Mouse (Mus musculus) central nervous system, embryonic 11.5 days (tissue): ENCODE measurements around the gene Tor4a. TPM values are rescaled to one million over a fixed set of nuclear protein-coding genes. Genes with fewer than 3 reads are reported as not detected.

Source experiments
- polyA plus RNA-seq: library from polyadenylated mRNA; depleted of rRNA; stranded (reverse); fragments of >200 nt; gene quantifications from 2 replicates; pipeline ENCODE4 v1.2.3, GENCODE M21; 2012; rRNA removed

Gene Tor4a
- 1.9 and 2.3 TPM in 2 replicates for polyA plus RNA-seq

DNA sequence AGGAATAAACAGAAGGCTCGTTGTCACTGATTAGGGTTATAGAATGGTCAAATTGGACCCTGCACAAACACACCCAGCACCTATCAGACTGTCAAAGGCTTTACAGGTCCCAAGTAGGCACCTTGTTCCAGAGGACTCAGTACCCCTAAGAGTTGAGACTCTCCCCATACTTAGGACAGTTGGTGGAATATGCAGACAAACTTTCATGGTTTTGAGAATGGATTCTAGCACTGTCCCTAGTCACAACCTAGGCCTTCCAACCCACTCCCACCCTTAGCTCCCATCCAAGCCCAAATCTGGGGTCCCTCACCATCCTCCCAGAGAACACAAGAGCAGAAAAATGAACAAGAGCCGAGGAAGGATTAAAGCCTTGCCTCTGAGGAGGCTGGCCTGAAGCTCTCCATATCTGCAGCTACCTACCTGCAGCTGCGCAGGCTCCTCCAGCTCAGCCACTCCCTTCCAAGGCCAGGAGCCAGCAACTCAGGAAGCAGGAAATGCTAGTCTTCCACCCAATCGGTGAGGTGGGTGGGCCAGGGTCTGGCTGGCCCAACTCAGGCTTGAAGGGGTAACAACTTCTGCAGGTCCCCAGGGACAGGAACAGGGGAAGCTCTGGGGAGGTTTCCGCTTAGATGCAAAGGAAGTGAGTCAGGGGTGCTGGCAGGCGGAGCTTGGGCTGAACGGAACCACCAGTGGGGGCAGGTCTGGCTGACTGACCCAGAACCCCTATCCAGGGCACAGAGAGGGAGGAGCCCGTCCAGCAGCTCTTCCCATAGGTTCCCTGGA, at the start of gene Tor4a:
TSS of gene Tor4a (minus strand) at position 715 of the 783 bp plus-strand sequence.

DNA sequence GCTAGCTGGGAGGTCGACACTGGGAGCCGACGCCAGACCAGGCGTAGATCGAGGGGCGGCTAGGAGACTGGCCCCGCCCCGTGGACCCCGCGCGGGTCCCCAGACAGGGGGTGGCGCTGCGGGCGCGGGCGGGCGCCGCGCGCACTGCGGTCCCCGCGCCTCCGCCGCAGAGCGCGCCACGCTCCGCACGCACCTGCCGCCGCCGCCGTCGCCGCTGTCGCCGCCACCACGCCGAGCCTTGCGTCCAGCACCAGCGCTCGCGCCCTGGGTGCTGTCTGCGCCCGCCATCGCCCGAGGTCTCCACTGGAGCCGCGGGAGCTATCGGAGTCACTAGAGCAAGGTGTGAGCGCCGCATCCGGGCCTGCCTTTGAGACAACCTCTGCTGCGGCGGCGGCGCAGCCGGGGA, 45.4 kb upstream of the Tor4a start, which contains the start of the genes Rnf208 and Cysrt1:
TSS of gene Rnf208 (plus strand) at position 155 of the 406 bp plus-strand sequence.
TSS of gene Cysrt1 (minus strand) at position 352 of the 406 bp plus-strand sequence.

DNA sequence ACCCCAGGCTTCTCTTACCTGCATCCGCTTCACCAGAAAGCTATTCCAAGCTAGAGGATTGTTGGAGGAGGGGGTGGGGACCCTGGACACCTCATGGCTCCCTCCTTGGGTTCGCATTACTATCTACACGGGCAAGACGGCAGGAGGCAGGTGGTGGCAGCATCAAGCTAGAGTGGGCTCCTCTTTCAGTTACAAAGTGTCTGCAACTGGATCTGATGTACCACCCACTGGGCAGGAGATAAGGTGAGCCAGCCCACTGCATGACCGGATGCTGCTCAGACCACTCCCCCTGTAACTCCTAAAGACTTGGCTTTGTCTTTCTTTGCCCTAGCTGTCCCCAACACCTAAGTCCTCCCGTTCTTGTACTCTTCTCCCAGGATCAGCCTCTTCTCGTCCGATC, 39.9 kb upstream of the Tor4a start, which contains the start of gene Rnf224:
TSS of gene Rnf224 (minus strand) at position 174 of the 400 bp plus-strand sequence.

DNA sequence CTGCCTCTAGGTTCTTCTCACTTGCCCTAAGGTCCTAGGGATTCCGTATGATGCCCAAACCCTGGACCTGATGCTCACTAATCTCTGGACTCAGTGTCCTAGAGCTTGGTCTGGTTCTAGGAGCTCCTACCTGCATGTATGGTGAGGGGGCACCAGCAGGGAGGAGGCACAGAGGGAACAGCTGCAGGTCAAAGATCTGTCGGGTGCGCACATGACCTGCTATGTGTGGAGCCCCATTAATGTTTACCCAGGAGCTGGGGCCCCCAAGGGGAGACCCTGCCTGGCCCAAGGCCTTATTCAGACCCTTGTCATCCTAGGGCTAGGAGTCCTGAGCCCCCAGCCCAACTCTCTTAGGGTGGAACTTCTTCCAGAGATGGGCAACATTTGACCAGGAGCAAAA, 37.4 kb upstream of the Tor4a start, which contains the start of gene Slc34a3:
TSS of gene Slc34a3 (minus strand) at position 315 of the 400 bp plus-strand sequence.

DNA sequence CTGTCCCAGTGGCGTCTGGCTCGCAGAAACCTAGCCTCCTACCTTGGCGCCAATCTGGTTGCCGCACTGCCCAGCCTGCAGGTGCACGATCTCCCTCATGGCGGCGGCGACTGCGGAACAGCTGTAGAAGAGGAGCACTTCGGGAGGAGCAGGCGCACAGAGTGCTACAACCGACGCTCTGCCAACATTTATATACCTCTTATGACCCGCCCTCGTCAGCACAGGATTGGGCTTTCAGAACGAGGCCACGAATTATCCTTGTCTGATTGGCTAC, 27.7 kb upstream of the Tor4a start, which contains the start of gene Tubb4b:
TSS of gene Tubb4b (minus strand) at position 211 of the 274 bp plus-strand sequence.

DNA sequence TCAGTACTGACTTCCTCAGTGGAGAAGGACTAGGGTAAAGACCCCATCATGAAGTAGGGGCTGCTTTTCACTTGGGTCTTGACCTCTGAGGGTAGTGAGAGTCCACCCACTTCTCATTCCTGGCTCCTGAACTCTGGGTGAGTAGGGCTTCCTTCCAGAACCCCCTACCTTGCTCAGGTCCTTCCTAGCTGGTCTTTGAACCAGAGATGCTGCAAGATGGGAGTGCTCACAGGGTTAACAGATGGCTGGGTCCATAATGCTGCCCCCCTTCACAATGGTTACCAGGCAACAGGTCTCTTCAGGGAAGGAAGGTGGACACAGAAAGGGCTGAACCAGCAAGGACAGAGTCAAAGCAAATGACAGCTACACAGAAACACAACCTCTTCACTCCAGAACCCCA, 21.8 kb upstream of the Tor4a start, which contains the start of gene Fam166a:
TSS of gene Fam166a (plus strand) at position 301 of the 400 bp plus-strand sequence.

DNA sequence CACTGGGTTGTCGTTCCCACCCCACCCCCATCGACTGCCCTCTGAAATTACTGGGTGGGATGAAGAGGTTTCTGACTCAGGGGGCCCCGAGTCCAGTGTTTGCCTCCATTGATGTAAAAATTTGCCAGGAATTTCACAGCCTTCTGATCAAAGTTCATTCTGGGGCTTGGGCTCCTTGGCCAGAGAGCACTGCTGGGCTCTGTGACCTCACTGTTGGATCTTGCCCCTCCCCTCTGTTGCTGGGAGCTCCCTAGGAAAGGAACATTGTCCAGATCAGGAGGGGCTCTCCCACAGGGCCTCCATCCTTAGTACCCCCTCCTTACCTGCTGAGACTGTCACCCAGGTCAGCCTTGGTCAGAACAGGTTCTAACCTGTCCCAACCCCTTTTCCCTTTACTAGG, 17.8 kb upstream of the Tor4a start, which contains the start of gene Stpg3:
TSS of gene Stpg3 (minus strand) at position 194 of the 400 bp plus-strand sequence.

DNA sequence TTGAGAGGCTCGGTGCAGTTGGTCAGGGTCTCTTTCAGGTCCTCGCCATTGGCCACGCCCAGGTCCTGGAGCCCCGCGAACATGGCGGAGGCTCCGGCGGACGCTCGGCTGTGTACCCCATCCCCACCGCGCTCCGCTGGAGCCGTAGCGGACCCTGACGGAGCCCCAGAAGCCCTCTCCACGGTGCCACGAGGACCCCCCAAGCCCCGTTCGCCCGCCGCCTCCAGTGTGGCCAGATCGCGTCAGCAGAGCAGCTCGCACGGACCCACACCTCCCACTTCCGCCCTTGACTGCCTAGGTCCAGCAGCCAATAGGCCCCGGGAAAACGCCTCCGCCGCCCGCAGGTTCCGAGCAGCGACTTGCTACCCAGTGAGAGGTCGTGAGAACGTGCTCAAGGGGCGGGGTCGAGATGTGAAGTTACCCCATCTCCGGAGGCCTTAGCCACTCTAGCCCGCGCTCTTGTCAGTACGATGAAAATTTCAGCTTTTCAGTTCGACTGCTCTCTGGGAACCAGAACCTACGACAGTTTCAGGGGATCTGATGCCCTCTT, 14.5 kb upstream of the Tor4a start, which contains the start of gene Nelfb:
TSS of gene Nelfb (minus strand) at position 369 of the 550 bp plus-strand sequence.

DNA sequence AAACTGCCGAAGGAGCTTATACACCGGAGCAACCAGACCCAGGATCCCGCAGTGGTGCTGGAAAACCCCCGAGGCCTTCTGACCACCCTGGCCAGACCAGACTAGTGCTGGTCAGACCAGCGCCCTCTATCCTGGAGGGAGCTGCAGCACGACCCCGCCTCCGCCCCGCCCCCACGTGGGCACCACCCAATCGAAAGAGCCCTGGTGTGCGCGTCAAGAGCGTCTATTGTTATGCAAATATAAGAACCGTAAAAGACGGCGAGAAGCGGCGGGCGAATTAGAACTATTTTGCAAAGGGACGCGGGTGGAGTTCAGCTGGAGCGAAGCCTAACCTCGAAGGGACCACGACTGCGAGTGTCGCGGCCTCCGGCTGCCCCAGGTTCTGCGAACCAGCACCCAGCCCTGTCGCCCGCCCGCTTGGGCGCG, 16.2 kb downstream of the Tor4a start, which contains the start of gene Nrarp:
TSS of gene Nrarp (plus strand) at position 281 of the 426 bp plus-strand sequence.

Other genes with a start within 250 kb of the Tor4a start
- 40.0 and 44.2 TPM in 2 replicates for gene Zmynd19, start 247.1 kb downstream of the Tor4a start, polyA plus RNA-seq
- gene Dph7, start 234.5 kb downstream of the Tor4a start, polyA plus RNA-seq: 25.0 and 41.0 TPM in 2 replicates
- gene Mrpl41, start 221.8 kb downstream of the Tor4a start, polyA plus RNA-seq: 92.1 and 109 TPM in 2 replicates
- 6.2 and 8.3 TPM in 2 replicates for gene Pnpla7, start 220.9 kb downstream of the Tor4a start, polyA plus RNA-seq
- gene Nsmf, start 142.5 kb downstream of the Tor4a start, polyA plus RNA-seq: 88.4 and 93.5 TPM in 2 replicates
- 0.06 and 0.11 TPM in 2 replicates for gene Entpd8, start 116.6 kb downstream of the Tor4a start, polyA plus RNA-seq
- gene Noxa1, start 101.7 kb downstream of the Tor4a start, polyA plus RNA-seq: 0.10 and 0.18 TPM in 2 replicates
- 61.4 and 82.9 TPM in 2 replicates for gene Nrarp, start 16.1 kb downstream of the Tor4a start, polyA plus RNA-seq
- 76.7 and 116 TPM in 2 replicates for gene Nelfb, start 14.6 kb upstream of the Tor4a start, polyA plus RNA-seq
- gene Stpg3, start 17.8 kb upstream of the Tor4a start, polyA plus RNA-seq: not detected in 2 replicates
- 0.14 TPM in 1 of 2 replicates, not detected in the other for gene Fam166a, start 21.9 kb upstream of the Tor4a start, polyA plus RNA-seq
- gene Tubb4b, start 27.8 kb upstream of the Tor4a start, polyA plus RNA-seq: 438 and 534 TPM in 2 replicates
- 0.04 TPM in 1 of 2 replicates, not detected in the other for gene Slc34a3, start 37.5 kb upstream of the Tor4a start, polyA plus RNA-seq
- gene Rnf224, start 39.9 kb upstream of the Tor4a start, polyA plus RNA-seq: 0.02 TPM in 1 of 2 replicates, not detected in the other
- gene Rnf208, start 45.4 kb upstream of the Tor4a start, polyA plus RNA-seq: 25.3 and 26.0 TPM in 2 replicates
- 0.16 TPM in 1 of 2 replicates, not detected in the other for gene Cysrt1, start 45.6 kb upstream of the Tor4a start, polyA plus RNA-seq
- gene AL732309.1, start 50.0 kb upstream of the Tor4a start, polyA plus RNA-seq: 8.1 and 14.5 TPM in 2 replicates
- 22.0 and 23.7 TPM in 2 replicates for gene Tmem203, start 58.6 kb upstream of the Tor4a start, polyA plus RNA-seq
- 4.1 and 4.2 TPM in 2 replicates for gene Tprn, start 65.7 kb upstream of the Tor4a start, polyA plus RNA-seq
- gene Ssna1, start 75.6 kb upstream of the Tor4a start, polyA plus RNA-seq: 131 and 133 TPM in 2 replicates
- 106 and 109 TPM in 2 replicates for gene Anapc2, start 75.6 kb upstream of the Tor4a start, polyA plus RNA-seq
- not detected in 2 replicates for gene Tmem210, start 91.3 kb upstream of the Tor4a start, polyA plus RNA-seq
- not detected in 2 replicates for gene Lrrc26, start 93.0 kb upstream of the Tor4a start, polyA plus RNA-seq
- gene Grin1, start 122.3 kb upstream of the Tor4a start, polyA plus RNA-seq: 1.6 and 2.0 TPM in 2 replicates
- 29.2 and 34.9 TPM in 2 replicates for gene Man1b1, start 135.5 kb upstream of the Tor4a start, polyA plus RNA-seq
- 22.1 and 29.3 TPM in 2 replicates for gene Dpp7, start 159.5 kb upstream of the Tor4a start, polyA plus RNA-seq
- 2.9 and 5.3 TPM in 2 replicates for gene Uap1l1, start 168.8 kb upstream of the Tor4a start, polyA plus RNA-seq
- gene Sapcd2, start 175.4 kb upstream of the Tor4a start, polyA plus RNA-seq: 64.9 and 72.9 TPM in 2 replicates
- gene Entpd2, start 199.0 kb upstream of the Tor4a start, polyA plus RNA-seq: 0.11 and 0.17 TPM in 2 replicates
- gene Npdc1, start 202.5 kb upstream of the Tor4a start, polyA plus RNA-seq: 146 and 170 TPM in 2 replicates
- gene Fut7, start 226.4 kb upstream of the Tor4a start, polyA plus RNA-seq: 0.06 and 0.31 TPM in 2 replicates
- 15.7 and 15.9 TPM in 2 replicates for gene Abca2, start 231.8 kb upstream of the Tor4a start, polyA plus RNA-seq